Mouse (Mus musculus) naive thymus-derived CD4-positive, alpha-beta T cell, adult 2 months (primary cell): ENCODE data around the gene Defa23.
"Not testable (repeated sequence)": the region's sequence is repeated elsewhere in the genome, so short reads cannot be mapped to it uniquely, and the experiment has no call there.

ENCODE experiments used
- DNase-seq: peaks from one replicate; pipeline ENCODE4 v3.0.0-alpha.2; 2011; ENCODE audit warnings: low read depth

The Defa23 gene

DNA sequence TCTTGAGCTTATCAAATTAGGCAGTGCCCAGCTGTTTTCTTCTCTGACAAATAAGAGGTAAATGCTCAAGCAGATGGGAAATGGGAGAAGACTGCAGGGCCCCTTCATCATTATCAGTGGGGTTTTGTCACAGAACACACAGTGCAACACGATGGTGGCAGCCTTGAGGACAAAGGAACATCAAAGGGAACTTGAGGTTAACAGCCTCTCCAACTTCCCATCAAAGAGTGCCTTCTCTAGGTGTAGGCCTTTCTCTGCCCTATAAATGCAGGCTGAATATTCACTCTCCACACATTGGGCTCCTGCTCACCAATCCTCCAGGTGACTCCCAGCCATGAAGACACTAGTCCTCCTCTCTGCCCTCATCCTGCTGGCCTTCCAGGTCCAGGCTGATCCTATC, at the start of gene Defa23:
Gene Defa23 (plus strand): TSS at position 301 of the 400 bp plus-strand sequence.
- not testable (repeated sequence) for DNase-seq

DNA sequence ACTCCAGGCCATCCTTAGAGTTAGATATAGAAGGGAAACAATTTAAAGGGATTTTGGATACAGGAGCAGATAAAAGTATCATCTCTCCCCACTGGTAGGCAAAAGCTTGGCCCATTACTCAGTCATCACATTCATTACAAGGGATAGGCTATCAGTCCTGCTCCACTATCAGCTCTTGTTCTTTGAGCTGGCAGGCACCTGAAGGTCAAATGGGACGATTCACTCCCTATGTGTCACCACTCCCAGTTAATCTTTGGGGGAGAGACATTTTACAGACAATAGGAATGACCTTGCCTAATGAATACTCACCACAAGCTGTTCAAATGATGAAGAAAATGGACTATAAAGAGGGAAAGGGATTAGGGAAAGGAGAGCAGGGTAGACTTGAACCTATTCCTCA, 48.0 kb upstream of the Defa23 start:
- DNase-seq = no peak

DNA sequence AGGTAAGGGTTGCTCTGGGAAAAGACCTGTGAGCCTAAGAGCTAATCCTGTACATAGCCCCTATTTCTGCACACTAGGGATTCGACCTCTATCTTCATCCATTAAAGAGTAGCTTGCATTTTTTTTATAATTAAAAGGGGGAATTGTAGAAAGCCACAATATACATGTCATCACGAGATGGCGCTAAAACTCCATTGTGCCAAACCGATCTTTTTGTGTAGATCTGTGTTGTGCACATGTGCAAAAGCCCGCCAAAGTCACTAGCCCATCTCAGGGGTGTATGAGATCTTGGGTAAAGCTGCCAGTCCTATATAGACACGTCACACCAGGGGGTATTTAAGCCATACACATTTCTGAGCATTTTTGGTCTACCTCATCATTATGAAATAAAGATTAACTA, 46.3 kb upstream of the Defa23 start:
- DNase-seq = not testable (repeated sequence)

DNA sequence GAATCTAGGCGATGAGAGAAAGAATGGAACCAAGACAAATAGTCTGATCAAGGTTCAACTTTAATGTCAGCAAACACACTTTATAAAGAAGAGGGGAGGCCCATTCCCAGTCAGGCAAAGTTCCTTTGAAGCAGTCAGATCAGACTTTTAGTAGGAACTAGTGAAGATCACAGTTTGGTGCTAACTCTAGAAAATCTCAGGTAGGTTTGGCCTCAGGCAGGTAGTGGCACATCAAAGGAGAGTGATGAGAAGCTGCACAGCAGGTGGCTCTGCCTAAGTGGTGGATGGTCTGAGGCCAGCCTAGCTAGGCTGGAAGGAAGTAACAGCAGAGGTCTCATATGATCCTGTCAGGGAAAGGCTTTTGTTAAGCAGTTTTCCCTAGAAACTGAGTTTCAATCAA, 44.3 kb upstream of the Defa23 start:
- DNase-seq = not testable (repeated sequence)

DNA sequence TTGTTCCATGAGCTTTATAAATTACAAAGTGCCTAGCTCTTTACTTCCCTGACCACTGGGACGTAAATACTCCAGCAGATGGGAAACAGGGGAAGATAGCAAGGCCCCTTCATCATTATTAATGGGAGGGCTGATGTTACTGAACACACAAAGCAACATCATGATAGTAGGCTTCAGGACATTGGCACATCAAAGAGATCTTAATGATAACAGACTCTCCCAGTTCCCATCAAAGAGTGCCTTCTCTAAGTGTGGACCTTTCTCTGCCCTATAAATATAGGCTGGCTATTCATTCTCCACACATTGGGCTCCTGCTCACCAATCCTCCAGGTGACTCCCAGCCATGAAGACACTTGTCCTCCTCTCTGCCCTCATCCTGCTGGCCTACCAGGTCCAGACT, 29.6 kb upstream of the Defa23 start, which contains the start of gene Defa21:
Gene Defa21 (plus strand): TSS at position 301 of the 400 bp plus-strand sequence.
- not testable (repeated sequence) for DNase-seq

DNA sequence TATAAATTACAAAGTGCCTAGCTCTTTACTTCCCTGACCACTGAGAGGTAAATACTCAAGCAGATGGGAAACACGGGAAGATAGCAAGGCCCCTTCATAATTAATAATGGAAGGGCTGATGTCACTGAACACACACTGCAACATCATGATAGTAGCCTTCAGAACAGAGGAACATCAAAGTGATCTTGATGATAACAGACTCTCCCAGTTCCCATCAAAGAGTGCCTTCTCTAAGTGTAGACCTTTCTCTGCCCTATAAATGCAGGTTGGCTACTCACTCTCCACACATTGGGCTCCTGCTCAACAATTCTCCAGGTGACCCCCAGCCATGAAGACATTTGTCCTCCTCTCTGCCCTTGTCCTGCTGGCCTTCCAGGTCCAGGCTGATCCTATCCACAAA, 9.9 kb downstream of the Defa23 start, which contains the start of gene Defa35:
Gene Defa35 (plus strand): TSS at position 301 of the 400 bp plus-strand sequence.
- DNase-seq = not testable (repeated sequence)

GRCm38 (mm10) chr8:21084142-21084541, 29.3 kb downstream of the Defa23 start, which contains the start of gene Defa25:
Gene Defa25, plus strand, starts transcription at chr8:21084442.
- not testable (repeated sequence) for DNase-seq

DNA sequence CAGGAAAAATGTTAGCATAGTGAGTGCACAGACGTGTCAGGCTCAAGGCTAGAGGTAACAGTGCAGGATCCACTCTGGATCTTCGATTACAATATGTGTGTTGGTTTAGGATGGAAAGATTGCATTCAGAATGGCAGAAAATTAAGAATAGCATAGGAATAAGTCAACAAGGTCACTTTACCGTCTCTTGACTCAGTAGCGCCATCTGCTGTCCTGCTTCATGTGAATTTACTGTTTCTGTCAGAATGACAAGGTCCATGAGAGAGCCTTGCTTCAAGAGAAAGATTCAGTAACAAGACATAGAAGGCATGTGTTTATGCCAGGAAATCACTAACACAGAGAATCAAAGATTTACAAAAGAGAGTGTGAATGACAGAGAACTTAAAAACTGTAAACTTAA, 38.3 kb downstream of the Defa23 start:
- DNase-seq = no peak

- not testable (repeated sequence) for DNase-seq
Measured at GRCm38 (mm10) chr8:21095950-21096349, 41.1 kb downstream of the Defa23 start, which contains the start of gene Gm14851. Gene Gm14851, minus strand, starts transcription at chr8:21096050.
